Mouse (Mus musculus): ENCODE results near the gene Slc39a9. TPM values are rescaled to one million over a fixed set of nuclear protein-coding genes. Genes with fewer than 3 reads are reported as not detected.
A peak's percentile ranks its signal among the peaks of the same experiment; 100 is the strongest.

Gene Slc39a9
- polyA plus RNA-seq, 1 experiment from 2014 or later: 22.4 TPM

DNA sequence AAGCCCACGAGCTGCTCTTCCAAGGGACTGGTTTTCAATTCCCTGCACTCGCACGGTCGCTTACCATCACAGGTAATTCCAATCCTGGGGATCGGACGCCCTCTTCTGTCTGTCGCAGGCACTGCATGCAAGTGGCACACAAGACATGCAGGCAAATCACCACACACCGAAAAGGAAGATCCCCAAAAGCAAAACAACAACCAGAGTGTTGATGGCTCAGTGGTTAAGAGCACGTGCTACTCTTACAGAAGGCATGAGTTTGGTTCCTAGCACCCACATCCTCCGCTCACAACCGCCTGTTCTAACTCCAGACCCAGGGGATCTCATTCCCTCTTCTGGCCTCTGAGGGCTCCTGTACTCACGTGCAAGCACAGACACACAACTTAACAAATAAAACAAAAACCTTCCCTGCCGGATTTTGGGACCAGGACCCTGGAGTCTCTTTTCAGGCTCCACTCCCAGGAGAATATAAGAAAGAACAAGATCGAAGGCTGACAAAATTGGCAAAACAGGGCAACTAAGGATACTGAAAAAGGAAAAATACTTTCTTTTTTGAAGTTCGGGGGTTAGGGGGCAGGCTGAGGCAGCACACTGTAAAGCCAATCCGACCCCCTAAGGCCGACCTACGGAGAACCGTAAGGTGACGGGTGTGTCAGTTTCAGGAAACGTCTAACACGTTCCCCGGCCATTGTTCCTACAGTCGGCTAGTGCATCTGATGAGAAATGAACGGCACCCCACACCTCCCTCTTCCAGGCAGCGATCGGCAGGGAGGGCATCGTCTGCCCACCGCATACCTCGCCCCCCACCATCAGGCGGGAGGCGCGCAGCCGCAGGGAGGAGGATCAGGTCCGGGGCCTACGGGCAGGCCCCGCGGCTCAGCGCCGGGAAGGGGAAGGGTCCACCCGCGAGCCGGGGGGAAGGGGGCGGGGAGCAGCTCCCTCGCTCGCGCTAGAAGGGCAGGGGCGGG is 674 bp upstream of the Slc39a9 start:
- Histone ChIP-seq H3K9ac (ENCODE audit: low read length) (peak overlapping the region; percentile 97), H3K4me3 (ENCODE audit: low read depth, low read length) (peak overlapping the region; percentile 82), H3K9me3 (replicated peaks; ENCODE audit: control insufficient read depth, low read length) (no peaks in the 10 kb centered on the region), H3K4me1 (ENCODE audit: control insufficient read depth, insufficient read depth, low read length) (peaks cover 25% of the 10 kb centered on the region), H3K27me3 (replicated peaks; ENCODE audit: control insufficient read depth, insufficient read depth, low read length) (no peaks in the 10 kb centered on the region), H3K36me3 (ENCODE audit: control insufficient read depth, insufficient read depth, low read length) (peaks cover 37% of the 10 kb centered on the region), H3K4me2 (ENCODE audit: low read length) (peak overlapping the region; percentile 86), H3K27ac (ENCODE audit: low read depth, low read length) (peak overlapping the region; percentile 90)
- ATAC-seq (peak; percentile 76), DNase-seq (ENCODE audit: low spot score) (peak; percentile 45)
- 3% methylated on average over 39 of the region's 48 CpGs for WGBS

DNA sequence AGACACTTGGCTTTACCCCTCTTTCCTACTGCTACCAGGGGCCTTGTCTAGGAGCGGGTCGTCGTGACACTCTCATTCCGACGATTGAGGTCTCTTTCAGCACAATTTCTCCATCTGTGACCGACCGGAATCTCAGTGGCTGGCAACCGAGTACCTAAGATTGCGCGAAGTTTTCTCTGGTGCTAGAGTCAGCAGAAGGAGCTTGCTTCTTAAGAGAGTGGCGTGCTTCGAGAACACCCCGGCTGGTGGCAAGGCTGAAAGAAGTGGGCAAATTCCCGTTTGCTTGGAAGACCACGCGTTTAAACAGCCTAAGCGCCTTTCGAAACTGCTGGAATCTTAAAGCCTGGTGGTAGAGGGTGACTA is 804 bp downstream of the Slc39a9 start:
- ATAC-seq (no peak), DNase-seq (ENCODE audit: low spot score) (peak; percentile 12)
- no peak overlapping the region for H3K27ac ChIP-seq (ENCODE audit: low read depth, low read length)
- peaks cover 25% of the 10 kb centered on the region for H3K4me1 ChIP-seq (ENCODE audit: control insufficient read depth, insufficient read depth, low read length)
- H3K36me3 ChIP-seq (ENCODE audit: control insufficient read depth, insufficient read depth, low read length): peaks cover 23% of the 10 kb centered on the region
- H3K4me2 ChIP-seq (ENCODE audit: low read length): peak overlapping the region; percentile 95
- 10% methylated on average over 18 of the region's 18 CpGs for WGBS
- H3K4me3 ChIP-seq (ENCODE audit: low read depth, low read length): peak overlapping the region; percentile 82
- no peaks in the 10 kb centered on the region for H3K27me3 ChIP-seq (replicated peaks; ENCODE audit: control insufficient read depth, insufficient read depth, low read length)
- H3K9me3 ChIP-seq (replicated peaks; ENCODE audit: control insufficient read depth, low read length): no peaks in the 10 kb centered on the region
- H3K9ac ChIP-seq (ENCODE audit: low read length): peak overlapping the region; percentile 97

DNA sequence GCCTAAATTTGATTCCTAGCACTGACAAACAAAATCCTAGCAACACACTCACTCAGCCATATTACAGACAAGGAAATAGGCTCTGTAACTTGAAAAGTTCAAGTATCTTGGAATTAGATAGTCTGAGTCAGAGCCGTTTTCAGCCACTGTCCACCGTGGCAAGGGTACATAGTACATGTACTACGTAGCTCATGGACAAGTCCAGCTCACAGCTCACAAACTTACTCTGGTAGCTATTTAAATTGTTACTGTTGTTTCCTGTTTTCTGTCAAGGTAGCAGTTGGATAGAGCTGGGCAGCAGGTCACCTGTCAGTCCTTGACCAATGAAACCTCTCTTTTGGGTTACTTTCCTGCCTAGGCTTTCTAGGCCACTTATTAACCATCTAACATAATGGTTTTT is 2.7 kb downstream of the Slc39a9 start:
- no peak overlapping the region for H3K27ac ChIP-seq (ENCODE audit: low read depth, low read length)
- no peak overlapping the region for H3K9ac ChIP-seq (ENCODE audit: low read length)
- peaks cover 25% of the 10 kb centered on the region for H3K4me1 ChIP-seq (ENCODE audit: control insufficient read depth, insufficient read depth, low read length)
- peaks cover 6% of the 10 kb centered on the region; the same call in 1 of the 2 replicates for H3K36me3 ChIP-seq (ENCODE audit: control insufficient read depth, insufficient read depth, low read length)
- ATAC-seq (no peak), DNase-seq (ENCODE audit: low spot score) (no peak)
- H3K4me2 ChIP-seq (ENCODE audit: low read length): peak overlapping the region; percentile 95
- no peak overlapping the region for H3K4me3 ChIP-seq (ENCODE audit: low read depth, low read length)
- no peaks in the 10 kb centered on the region for H3K27me3 ChIP-seq (replicated peaks; ENCODE audit: control insufficient read depth, insufficient read depth, low read length)
- WGBS: 96% methylated on average over 3 of the region's 3 CpGs
- no peaks in the 10 kb centered on the region for H3K9me3 ChIP-seq (replicated peaks; ENCODE audit: control insufficient read depth, low read length)

DNA sequence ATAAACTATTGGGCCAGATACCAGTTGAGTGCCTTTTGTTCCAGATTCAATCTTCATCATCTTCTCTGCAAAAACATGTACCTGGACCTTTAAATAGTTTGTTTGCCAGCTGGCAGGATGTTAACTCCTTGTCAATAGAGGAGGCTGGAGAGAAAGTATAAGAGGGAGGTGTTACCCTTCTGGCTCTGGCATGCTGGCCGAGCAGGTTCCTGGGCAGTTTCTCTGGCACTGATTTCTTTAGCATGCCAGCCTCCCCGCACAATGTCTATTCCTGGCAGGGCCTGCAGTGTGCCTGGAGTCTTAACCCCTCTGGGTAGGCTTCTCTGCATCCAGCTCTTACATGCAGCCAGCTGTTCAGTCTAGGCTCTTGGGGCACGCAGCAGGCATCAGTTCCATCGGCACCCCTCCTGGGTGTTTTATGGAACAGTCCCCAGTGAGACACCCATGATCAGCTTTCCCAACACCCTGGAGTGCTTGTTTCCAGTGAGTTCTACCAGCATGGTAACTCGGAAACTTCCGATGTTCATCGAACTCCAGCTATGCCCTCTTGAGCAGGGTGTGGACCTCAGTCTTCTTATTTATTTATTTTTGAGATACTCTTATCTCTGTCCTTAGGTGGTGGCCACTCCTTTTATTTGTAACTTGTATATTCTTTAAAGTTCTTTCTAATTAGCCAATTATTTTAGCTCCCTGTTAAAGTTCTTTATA is 10.4 kb downstream of the Slc39a9 start:
- no peaks in the 10 kb centered on the region for H3K4me1 ChIP-seq (ENCODE audit: control insufficient read depth, insufficient read depth, low read length)
- 88% methylated on average over 7 of the region's 7 CpGs for WGBS
- no peak for DNase-seq (ENCODE audit: low spot score)

DNA sequence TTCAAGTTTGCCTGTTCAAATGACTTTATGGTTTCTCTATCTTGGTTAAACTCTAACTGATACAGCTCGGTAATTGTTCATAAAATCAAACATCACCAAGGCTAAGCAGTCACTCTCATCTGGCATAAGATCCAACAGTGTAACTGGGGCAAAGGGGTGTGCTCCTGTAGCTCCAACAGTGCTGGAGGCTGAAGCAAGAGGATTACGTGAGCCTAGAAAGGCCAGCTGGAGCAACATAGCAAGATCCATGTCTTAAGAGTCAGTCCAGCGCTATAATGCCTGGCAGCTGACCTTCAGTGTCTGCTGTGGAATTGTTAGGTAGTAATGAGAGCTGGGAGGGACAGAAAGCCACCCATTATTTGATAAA is 11.0 kb downstream of the Slc39a9 start:
- ATAC-seq: no peak
- DNase-seq (ENCODE audit: low spot score): no peak
- WGBS: 91% methylated on average over 3 of the region's 3 CpGs

More for the DNA sequence above, 10.4 kb downstream of the Slc39a9 start:
- Histone ChIP-seq H3K4me2 (ENCODE audit: low read length) (no peak overlapping the region), H3K9me3 (replicated peaks; ENCODE audit: control insufficient read depth, low read length) (no peaks in the 10 kb centered on the region), H3K4me3 (ENCODE audit: low read depth, low read length) (no peak overlapping the region), H3K27me3 (replicated peaks; ENCODE audit: control insufficient read depth, insufficient read depth, low read length) (no peaks in the 10 kb centered on the region), H3K9ac (ENCODE audit: low read length) (no peak overlapping the region), H3K36me3 (ENCODE audit: control insufficient read depth, insufficient read depth, low read length) (0 out of 2 replicates have a peak, but pooled peaks cover 2% of the 10 kb centered on the region), H3K27ac (ENCODE audit: low read depth, low read length) (no peak overlapping the region)
- no peak for ATAC-seq

DNA sequence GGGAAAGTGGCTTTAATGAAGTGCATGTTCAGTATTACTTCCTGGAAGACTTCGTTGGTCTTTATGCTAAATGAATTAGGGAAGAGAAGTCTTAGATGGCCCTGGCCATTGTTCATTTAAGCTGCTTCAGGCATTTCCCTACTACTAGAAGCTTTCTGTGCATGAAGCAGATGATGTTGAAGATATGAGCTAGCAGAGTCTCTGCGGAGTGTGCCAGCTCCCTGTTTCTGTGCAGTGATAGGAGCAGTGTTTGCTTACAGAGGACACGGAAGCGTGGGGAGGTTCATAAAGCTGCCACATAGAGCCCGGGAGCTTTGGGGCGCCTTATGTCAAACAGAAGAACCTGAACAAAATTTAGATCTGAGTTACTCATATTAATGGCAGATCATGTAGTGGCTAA is 15.0 kb downstream of the Slc39a9 start:
- DNase-seq (ENCODE audit: low spot score) (no peak), ATAC-seq (no peak)
- Histone ChIP-seq H3K9ac (ENCODE audit: low read length) (no peak overlapping the region), H3K27ac (ENCODE audit: low read depth, low read length) (no peak overlapping the region), H3K4me1 (ENCODE audit: control insufficient read depth, insufficient read depth, low read length) (no peaks in the 10 kb centered on the region), H3K27me3 (replicated peaks; ENCODE audit: control insufficient read depth, insufficient read depth, low read length) (no peaks in the 10 kb centered on the region), H3K4me3 (ENCODE audit: low read depth, low read length) (no peak overlapping the region), H3K36me3 (ENCODE audit: control insufficient read depth, insufficient read depth, low read length) (0 out of 2 replicates have a peak, but pooled peaks cover 6% of the 10 kb centered on the region), H3K9me3 (replicated peaks; ENCODE audit: control insufficient read depth, low read length) (no peaks in the 10 kb centered on the region), H3K4me2 (ENCODE audit: low read length) (no peak overlapping the region)
- 82% methylated on average over 6 of the region's 6 CpGs for WGBS

More for the DNA sequence above, 11.0 kb downstream of the Slc39a9 start:
- Histone ChIP-seq H3K9me3 (replicated peaks; ENCODE audit: control insufficient read depth, low read length) (no peaks in the 10 kb centered on the region), H3K4me3 (ENCODE audit: low read depth, low read length) (no peak overlapping the region), H3K27me3 (replicated peaks; ENCODE audit: control insufficient read depth, insufficient read depth, low read length) (no peaks in the 10 kb centered on the region), H3K4me1 (ENCODE audit: control insufficient read depth, insufficient read depth, low read length) (no peaks in the 10 kb centered on the region), H3K27ac (ENCODE audit: low read depth, low read length) (no peak overlapping the region), H3K4me2 (ENCODE audit: low read length) (no peak overlapping the region), H3K36me3 (ENCODE audit: control insufficient read depth, insufficient read depth, low read length) (0 out of 2 replicates have a peak, but pooled peaks cover 2% of the 10 kb centered on the region), H3K9ac (ENCODE audit: low read length) (no peak overlapping the region)

DNA sequence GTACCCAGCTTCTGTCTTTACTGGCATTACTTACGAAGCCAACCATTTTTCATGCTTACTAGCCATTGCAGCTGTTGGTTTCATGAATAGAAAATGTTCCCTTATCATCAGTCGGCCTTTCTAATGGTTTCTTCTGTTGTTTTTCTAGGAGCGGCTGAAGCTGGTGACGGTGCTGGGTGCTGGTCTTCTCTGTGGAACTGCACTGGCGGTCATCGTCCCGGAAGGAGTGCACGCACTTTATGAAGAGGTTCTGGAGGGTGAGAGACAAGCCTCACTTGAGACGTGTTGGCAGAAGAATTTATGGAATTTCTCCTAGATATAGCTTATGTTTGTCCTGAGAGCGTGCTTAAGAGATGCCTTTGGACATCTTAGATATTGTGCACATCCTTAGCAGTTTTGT is 18.6 kb downstream of the Slc39a9 start:
- no peaks in the 10 kb centered on the region for H3K4me1 ChIP-seq (ENCODE audit: control insufficient read depth, insufficient read depth, low read length)
- H3K27me3 ChIP-seq (replicated peaks; ENCODE audit: control insufficient read depth, insufficient read depth, low read length): no peaks in the 10 kb centered on the region
- H3K27ac ChIP-seq (ENCODE audit: low read depth, low read length): no peak overlapping the region
- ATAC-seq (no peak), DNase-seq (ENCODE audit: low spot score) (no peak)
- no peak overlapping the region for H3K4me2 ChIP-seq (ENCODE audit: low read length)
- no peak overlapping the region for H3K4me3 ChIP-seq (ENCODE audit: low read depth, low read length)
- 93% methylated on average over 10 of the region's 10 CpGs for WGBS
- peaks cover 18% of the 10 kb centered on the region for H3K36me3 ChIP-seq (ENCODE audit: control insufficient read depth, insufficient read depth, low read length)
- no peak overlapping the region for H3K9ac ChIP-seq (ENCODE audit: low read length)
- no peaks in the 10 kb centered on the region for H3K9me3 ChIP-seq (replicated peaks; ENCODE audit: control insufficient read depth, low read length)

DNA sequence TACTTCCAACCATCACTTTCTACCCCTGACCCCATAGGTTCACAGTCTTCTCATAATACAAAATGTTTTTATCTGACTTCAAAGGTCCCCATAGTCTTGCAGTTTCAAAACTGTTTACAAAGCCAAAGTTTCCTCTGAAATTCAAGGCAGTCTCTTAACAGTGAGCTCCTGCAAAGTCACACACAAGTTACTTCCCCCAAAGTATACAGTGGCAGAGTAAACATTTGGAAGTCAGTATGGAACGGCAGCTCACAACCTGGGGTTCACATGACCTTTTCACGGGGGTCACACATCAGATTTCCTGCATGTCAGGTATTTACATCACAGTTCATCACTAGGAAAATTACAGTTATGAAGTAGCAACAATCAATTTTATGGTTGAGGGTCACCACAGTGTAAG is 20.3 kb downstream of the Slc39a9 start:
- Histone ChIP-seq H3K9ac (ENCODE audit: low read length) (no peak overlapping the region), H3K4me1 (ENCODE audit: control insufficient read depth, insufficient read depth, low read length) (no peaks in the 10 kb centered on the region), H3K36me3 (ENCODE audit: control insufficient read depth, insufficient read depth, low read length) (peaks cover 26% of the 10 kb centered on the region), H3K4me3 (ENCODE audit: low read depth, low read length) (no peak overlapping the region), H3K27ac (ENCODE audit: low read depth, low read length) (no peak overlapping the region), H3K4me2 (ENCODE audit: low read length) (no peak overlapping the region), H3K9me3 (replicated peaks; ENCODE audit: control insufficient read depth, low read length) (no peaks in the 10 kb centered on the region), H3K27me3 (replicated peaks; ENCODE audit: control insufficient read depth, insufficient read depth, low read length) (no peaks in the 10 kb centered on the region)
- WGBS: 95% methylated on average over 2 of the region's 2 CpGs
- no peak for DNase-seq (ENCODE audit: low spot score)
- ATAC-seq: no peak

DNA sequence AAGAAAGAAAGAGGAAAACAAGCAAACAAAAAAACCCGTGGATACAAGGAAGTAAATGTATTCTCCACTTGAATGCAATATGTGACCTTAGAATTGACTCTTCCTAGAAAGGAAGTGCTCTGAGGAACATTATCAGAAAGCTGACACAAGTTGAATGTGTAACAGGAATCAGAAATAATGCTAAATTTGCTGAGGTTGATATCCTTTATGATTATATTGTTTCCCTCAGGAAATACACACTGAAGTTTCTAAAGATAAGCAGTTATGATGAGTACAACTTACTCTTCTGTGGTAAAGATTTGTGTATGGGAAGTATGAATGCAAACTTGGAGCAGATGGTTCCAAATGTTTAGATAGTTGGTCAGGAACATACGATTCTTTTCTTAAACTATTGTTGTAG is 24.7 kb downstream of the Slc39a9 start:
- no peaks in the 10 kb centered on the region for H3K27me3 ChIP-seq (replicated peaks; ENCODE audit: control insufficient read depth, insufficient read depth, low read length)
- H3K9me3 ChIP-seq (replicated peaks; ENCODE audit: control insufficient read depth, low read length): no peaks in the 10 kb centered on the region
- H3K4me2 ChIP-seq (ENCODE audit: low read length): no peak overlapping the region
- no peaks in the 10 kb centered on the region for H3K4me1 ChIP-seq (ENCODE audit: control insufficient read depth, insufficient read depth, low read length)
- 81% methylated on average over 2 of the region's 2 CpGs for WGBS
- H3K4me3 ChIP-seq (ENCODE audit: low read depth, low read length): no peak overlapping the region
- DNase-seq (ENCODE audit: low spot score) (no peak), ATAC-seq (no peak)
- no peak overlapping the region for H3K27ac ChIP-seq (ENCODE audit: low read depth, low read length)
- H3K36me3 ChIP-seq (ENCODE audit: control insufficient read depth, insufficient read depth, low read length): peaks cover 28% of the 10 kb centered on the region
- no peak overlapping the region for H3K9ac ChIP-seq (ENCODE audit: low read length)

All from forebrain, embryonic 14.5 days (tissue).